Mouse (Mus musculus) mature B cell (primary cell): ENCODE data around the gene Olfr958.

ENCODE experiments used
- in situ Hi-C: fragments of 300-500 bp; cut with MboI; formaldehyde crosslinking; loops from 2 replicates; pipeline ENCODE4 v1.14.3; 2019

Olfr958 gene

DNA sequence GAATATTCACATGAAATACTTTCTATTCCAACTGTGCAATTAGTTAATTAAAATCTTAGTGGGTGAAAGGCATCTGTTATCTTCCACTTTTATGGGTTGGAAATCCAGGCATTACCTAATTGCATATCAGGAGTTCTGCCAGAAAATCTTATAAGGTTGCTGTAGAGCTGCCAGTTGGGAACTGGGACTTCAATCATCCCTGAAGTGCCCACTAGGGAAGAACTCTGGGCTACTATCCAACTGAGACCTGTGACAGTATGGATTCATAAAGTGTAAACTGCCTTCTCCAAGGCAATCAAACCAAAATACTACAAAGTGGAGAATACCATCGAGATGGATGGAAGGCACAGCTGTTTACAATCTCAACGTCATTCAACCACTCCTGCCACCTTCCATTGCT is at the start of gene Olfr958:
Olfr958 (minus strand) TSS at position 109 of the 400 bp plus-strand sequence.
- in situ Hi-C loops = no loop called here

DNA sequence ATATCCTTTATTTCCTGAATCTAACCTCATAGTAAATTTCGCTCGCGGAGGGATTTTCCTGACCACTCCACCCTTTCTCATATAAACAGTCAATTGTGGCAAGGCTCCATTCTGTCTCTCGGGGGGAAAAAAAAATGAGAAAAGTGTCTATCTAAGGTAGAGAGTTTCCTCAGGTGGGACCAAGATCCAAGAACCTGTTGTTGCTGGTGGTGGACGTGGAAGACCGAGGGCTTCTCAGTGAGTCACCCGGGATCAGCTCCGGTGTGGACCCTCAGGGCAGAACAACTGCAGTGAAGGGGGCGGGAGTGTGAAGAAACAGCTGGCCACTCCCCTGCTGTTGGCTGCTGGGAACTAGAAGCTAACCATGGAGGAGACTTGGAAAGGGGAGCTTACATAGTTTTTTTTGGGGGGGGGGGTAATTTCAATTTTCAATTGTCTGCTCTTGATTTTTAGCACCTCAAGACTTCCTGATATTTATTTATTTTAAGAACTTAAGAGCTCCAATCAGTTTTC is 49.5 kb upstream of the Olfr958 start:
- in situ Hi-C loops = no loop called here

DNA sequence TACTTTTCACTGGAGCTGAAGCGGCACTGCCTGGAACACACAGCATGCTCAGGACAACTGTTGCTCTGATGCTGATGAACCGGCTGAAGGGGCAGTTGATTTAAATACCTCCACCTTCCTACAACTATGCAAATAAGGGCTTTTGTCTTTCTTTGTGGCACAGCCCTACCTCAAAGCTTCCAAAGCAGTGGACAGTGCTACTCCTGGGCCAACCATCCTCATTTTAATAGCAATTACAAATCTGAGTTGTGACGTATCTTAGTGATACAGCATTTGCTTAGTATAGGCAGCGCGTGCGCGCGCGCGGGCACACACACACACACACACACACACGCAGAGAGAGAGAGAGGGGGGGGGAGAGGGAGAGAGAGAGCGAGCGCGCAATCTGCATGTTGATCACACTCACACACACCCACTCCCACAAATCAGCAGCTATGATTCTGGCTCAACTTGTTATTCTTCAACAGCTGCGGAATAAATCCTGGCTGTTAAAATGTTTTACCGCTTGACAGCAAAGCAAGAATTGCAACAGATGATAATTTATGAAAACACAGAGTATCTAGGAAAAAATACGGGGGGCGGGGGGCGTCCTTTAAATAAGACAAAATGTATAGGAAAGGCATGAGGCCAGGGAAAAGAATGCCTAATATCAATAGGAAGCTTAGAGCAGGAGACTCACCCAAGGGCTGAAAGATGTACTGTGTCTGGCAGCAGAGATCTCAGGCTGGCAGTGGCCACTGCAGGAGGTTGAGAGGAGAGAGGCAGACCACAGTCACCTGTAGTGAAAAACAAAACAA is 48.9 kb upstream of the Olfr958 start:
- in situ Hi-C loops = no loop called here

DNA sequence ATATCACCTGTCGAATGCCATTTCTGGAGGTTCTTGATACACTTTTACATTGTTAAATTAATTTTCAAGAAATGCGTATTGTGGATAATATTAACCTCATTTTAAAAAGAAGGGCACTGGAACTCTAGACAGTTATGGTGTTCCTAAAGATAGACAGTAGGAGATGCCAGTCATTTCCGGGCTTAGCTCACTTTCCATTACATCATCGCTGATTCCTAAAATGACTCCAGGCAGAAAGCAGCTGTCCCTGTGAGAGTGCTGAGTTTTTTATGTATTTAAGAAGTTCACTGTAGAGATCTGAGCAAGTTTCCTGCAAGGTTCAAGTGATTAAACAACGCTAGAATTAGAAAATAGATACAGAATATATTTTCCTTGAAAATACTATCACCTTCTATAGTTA is 23.2 kb upstream of the Olfr958 start:
- in situ Hi-C loops = no loop called here

DNA sequence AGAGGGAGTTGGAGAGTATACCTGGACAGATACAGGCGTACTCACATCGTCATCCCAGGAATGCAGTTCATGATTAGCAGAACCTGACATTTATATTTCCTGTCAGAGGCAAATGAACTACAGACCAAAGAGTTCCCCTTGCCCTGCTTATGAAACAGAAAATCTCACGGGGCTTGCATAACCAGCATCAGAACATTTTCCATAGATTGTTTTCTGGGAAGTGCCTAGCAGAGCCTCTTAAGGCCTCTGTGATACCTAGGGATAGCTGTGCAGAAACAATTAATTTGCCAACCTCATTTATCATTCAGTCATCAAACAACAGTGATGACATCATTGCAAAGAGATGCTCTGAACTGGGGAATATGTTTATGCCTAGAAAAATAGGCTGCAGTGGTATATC is 21.6 kb upstream of the Olfr958 start, which contains the start of gene Olfr959:
Olfr959 (minus strand) TSS at position 101 of the 400 bp plus-strand sequence.
- in situ Hi-C loops = no loop called here

DNA sequence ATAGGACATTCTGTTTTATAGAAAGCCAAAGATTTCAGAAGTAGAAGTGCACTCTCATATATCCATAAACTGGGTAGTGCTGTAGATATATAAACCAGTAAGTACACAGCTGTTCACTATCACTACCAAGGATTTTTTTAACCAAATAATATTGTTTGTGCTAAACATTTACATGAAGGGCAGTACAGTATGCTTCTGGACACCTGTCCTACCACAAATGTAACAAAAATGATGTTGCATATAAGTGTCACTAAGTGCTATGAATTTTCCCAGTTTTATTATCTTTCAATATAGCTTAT is 4.4 kb upstream of the Olfr958 start:
- in situ Hi-C loops = no loop called here

DNA sequence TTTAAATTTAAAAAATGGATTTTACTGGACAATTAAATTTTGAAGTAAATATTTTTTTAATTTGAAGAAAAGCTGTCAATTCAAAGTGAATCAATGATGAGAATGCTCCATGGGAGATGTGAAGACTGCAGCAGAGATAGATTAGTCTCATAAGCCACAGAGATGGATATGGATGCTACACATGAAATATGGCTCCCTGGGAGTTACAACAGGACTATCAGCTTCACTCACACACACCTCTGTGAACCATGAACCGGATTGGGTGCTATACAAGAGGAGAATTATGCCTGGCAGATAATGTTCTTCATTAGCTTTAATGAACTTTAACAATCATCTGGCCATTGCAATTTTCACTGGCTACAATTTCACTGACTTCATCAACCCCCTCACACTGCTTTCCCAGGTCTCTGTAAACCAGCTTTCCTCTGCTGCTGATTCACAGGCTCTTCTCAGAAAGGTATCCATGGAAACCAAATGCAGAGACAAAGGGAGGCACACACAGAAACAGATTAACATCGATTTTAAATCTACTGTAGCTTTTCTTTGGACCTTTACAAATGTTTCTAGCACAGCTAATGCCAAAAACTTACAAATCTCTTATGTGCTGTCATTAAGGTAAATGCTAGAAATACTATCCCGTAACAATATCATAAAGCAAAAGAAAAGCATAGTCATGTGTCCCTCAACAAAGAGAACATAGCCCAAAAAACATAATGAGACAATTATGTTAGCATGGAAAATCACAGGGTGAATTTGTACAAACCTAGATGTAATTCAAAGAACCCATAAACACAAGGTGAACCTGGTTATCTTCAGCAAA is 3.9 kb upstream of the Olfr958 start:
- in situ Hi-C loops = no loop called here

DNA sequence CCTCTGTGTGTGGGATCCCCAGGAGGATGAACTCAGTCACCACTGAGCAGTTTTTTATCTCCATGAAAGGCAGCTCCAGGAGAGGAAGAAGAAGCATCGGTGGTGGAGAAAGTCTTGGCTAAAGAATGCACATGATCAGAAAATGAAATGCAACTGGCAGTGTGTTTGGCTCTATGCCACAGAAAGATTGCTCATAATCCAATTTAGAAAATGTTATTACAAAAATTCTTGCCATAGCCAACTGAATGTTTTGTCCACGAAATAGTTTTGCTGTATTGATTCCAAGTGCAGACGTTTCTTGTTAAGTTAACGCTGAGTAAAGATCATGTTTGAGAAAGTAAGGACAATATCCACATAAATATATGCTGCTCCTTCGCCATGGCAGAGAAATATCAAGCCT is 3.0 kb downstream of the Olfr958 start:
- in situ Hi-C loops = no loop called here

DNA sequence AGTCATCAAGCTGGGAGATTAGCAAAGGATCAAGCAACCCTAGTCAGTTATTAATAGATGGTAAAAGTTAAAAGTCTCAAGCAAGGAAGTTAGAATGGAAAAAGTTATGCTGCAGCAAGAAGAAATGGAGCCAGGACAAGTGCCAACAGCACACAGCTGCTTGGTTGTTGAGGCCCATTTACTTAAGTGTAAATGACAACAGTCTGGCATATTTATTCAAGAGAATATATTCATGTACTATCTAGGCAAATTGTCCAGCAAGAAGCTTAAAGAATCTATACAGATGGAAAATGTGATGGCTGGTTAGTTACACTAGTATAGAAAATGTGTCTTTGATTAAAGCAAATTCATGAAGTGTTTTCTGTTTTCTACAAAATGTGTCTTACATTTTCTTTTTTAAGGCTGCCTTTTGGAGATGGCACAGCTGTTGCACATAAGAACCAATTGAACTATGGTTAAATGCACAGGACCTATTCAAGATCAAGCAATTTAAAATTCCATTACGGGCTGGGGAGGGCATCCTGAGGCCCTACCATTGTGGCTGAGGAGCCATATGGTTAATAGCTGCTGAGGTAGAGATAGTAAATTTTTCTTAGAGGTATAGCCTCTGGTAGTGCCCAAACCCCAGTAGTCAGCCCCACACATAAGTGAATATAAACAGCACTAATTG is 30.1 kb downstream of the Olfr958 start:
- in situ Hi-C loops = no loop called here

DNA sequence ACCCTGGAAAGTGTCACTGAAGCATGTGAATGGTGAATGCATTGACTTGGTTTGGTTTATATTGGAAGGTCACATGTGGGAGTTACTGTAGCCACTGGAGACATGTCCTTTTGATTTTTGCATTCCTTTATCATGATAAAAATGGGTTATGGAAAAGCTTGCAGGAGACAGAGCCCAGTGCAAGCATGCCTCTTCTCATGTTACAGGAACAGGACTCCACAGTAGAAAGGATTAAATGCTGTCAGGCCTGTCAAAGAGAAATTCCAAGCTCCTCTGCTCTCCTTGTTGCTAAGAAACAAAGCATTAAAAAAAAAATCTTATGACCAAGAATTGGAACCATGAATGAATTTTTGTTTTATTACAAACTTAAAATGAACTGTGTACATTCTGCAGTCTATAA is 35.3 kb downstream of the Olfr958 start:
- in situ Hi-C loops = no loop called here

DNA sequence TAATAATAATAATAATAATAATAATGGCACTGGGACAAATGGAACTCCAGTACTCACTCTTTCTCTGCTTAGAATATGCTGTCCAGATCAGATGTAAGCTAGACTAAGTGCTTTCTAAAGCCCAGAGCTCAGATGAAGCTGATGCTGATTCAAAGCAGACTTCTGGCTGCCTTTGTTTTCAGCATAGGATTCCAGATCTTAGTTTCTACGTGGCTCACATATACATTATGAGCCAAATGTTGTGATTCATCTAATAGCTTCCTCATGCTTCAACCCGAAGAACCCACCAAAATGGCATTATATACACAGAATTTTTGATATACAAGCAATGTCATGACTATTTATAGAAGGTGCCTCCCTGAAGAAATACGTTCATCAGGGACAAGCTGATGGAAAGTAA is 38.3 kb downstream of the Olfr958 start, which contains the start of gene Olfr957:
Olfr957 (minus strand) TSS at position 279 of the 400 bp plus-strand sequence.
- in situ Hi-C loops = no loop called here

DNA sequence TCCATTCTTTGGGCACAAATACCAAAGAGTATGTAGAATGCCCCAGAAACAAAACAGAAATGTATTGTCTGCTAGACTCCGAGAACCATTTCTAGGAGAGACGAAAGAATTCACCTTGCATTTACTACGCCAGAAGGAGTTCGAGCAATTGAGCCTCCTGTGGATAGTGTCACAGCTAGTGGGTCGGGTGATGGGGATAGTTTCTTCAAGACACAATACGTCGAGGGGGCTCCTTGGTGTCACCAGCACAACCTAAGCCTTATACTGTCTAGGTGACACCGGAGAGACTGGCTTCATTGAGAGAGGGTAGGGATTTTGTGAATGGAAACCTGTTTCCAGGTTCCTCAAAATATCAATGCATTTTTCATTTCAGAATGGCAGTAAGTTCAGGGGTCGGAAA is 44.4 kb downstream of the Olfr958 start:
- in situ Hi-C loops = no loop called here

DNA sequence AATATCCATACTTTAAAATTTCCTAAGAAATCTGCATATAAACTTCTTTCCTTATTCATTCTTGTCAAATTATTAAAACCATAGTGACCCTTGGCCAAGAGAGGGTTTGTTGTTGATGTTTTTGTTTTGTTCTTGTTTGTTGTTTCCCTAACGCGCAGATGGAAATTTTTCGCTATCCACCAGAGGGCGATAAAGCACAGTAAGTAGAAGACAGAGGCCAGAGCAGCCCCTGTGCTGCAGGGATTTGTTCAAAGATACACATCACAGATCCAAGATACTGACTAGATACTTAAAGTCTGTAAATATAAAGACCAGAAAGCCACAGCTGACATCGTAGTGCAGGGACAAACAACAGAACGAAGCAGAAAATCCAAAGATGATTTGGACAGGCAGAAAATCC is 44.9 kb downstream of the Olfr958 start:
- in situ Hi-C loops = no loop called here
